21 mouse cellular contexts compared by ENCODE assay signal in genomic region chr7:6883376-6884147, GRCm38 (mm10).
DNase-seq lines count a peak whose midpoint lies in the region; ATAC-seq and TF ChIP-seq lines count a peak whose summit lies in the region.
"Had no signal": no experiment of that assay in that cellular context is flagged by ENCODE, and none has a peak within 500 bp of the region (broad histone marks: within the 10 kb centered on the region; RNA-seq: fewer than 3 reads in every experiment).

No protein-coding gene starts in this region.

- H3K4me3 ChIP-seq in kidney, adult 2 months (ENCODE audit: insufficient read depth, low read depth, low read length), result no peak overlapping the region
- H3K4me3 ChIP-seq in kidney, embryonic 16.5 days (ENCODE audit: low read length), result no peak overlapping the region
- H3K4me3 ChIP-seq in liver, embryonic 11.5 days (ENCODE audit: low read depth, low read length), result no peak overlapping the region
- no peak overlapping the region for H3K4me3 ChIP-seq in liver, embryonic 13.5 days (replicated peaks)
- H3K4me3 ChIP-seq in liver, postnatal 0 days (ENCODE audit: low read depth, low read length), result no peak overlapping the region
- H3K4me3 ChIP-seq: embryonic facial prominence, embryonic 15.5 days; erythroblast, embryonic 14.5 days; forebrain, embryonic 10.5 days; heart, adult 2 months; heart, embryonic 15.5 days; hindbrain, embryonic 10.5 days had no signal

- H3K27me3 ChIP-seq in kidney, adult 2 months (replicated peaks; ENCODE audit: control insufficient read depth, insufficient read depth, low read length), result no peaks in the 10 kb centered on the region
- no peaks in the 10 kb centered on the region for H3K27me3 ChIP-seq in kidney, embryonic 16.5 days (ENCODE audit: insufficient read depth, low read length)
- no peaks in the 10 kb centered on the region for H3K27me3 ChIP-seq in liver, embryonic 11.5 days (replicated peaks; ENCODE audit: control insufficient read depth, insufficient read depth, low read length)
- no peaks in the 10 kb centered on the region for H3K27me3 ChIP-seq in liver, embryonic 13.5 days
- H3K27me3 ChIP-seq in liver, postnatal 0 days (ENCODE audit: insufficient read depth, low read length), result no peaks in the 10 kb centered on the region
- H3K27me3 ChIP-seq: embryonic facial prominence, embryonic 15.5 days; heart, embryonic 15.5 days had no signal

- 0 out of 2 replicates have a peak, but pooled peaks cover 3% of the 10 kb centered on the region for H3K4me1 ChIP-seq in kidney, adult 2 months (ENCODE audit: control insufficient read depth, insufficient read depth, low read length)
- no peaks in the 10 kb centered on the region for H3K4me1 ChIP-seq in kidney, embryonic 16.5 days (ENCODE audit: insufficient read depth, low read length)
- H3K4me1 ChIP-seq in liver, embryonic 11.5 days (replicated peaks; ENCODE audit: control insufficient read depth, insufficient read depth, low read length), result no peaks in the 10 kb centered on the region
- no peaks in the 10 kb centered on the region for H3K4me1 ChIP-seq in liver, embryonic 13.5 days (replicated peaks)
- peaks cover 5% of the 10 kb centered on the region; the same call in 1 of the 2 replicates for H3K4me1 ChIP-seq in liver, postnatal 0 days (ENCODE audit: insufficient read depth)
- H3K4me1 ChIP-seq: embryonic facial prominence, embryonic 15.5 days had no signal

- WGBS in kidney, adult 2 months, result 49% methylated on average over 8 of the region's 8 CpGs
- WGBS in kidney, embryonic 16.5 days, result 58% methylated on average over 8 of the region's 8 CpGs
- WGBS in liver, embryonic 11.5 days, result 65% methylated on average over 8 of the region's 8 CpGs
- 51% methylated on average over 8 of the region's 8 CpGs for WGBS in liver, embryonic 13.5 days (ENCODE audit: insufficient replicate concordance)
- WGBS in liver, postnatal 0 days (ENCODE audit: insufficient replicate concordance), result 54% methylated on average over 8 of the region's 8 CpGs

- TF ChIP-seq CTCF in kidney, adult 2 months (conservative IDR thresholded peaks at IDR 0.05; ENCODE audit: insufficient read depth, insufficient read length, low read depth, low read length), result no peak
- TF ChIP-seq CTCF in liver, postnatal 0 days (IDR thresholded peaks at IDR 0.05; ENCODE audit: low read depth), result no peak

- TF ChIP-seq EP300 in liver, postnatal 0 days (IDR thresholded peaks at IDR 0.05; ENCODE audit: low read depth), result peak; percentile 73

- H3K27ac ChIP-seq in kidney, adult 2 months (ENCODE audit: insufficient read depth, low read depth, low read length), result no peak overlapping the region
- H3K27ac ChIP-seq in kidney, embryonic 16.5 days (ENCODE audit: low read length), result no peak overlapping the region
- no peak overlapping the region for H3K27ac ChIP-seq in liver, embryonic 11.5 days (ENCODE audit: low read depth, low read length)
- no peak overlapping the region for H3K27ac ChIP-seq in liver, embryonic 13.5 days
- peak overlapping the region; percentile 90 for H3K27ac ChIP-seq in liver, postnatal 0 days (ENCODE audit: low read depth)
- H3K27ac ChIP-seq: embryonic facial prominence, embryonic 15.5 days; forebrain, embryonic 10.5 days; heart, adult 2 months; heart, embryonic 15.5 days; hindbrain, embryonic 10.5 days had no signal

- DNase-seq in kidney, adult 2 months, result peak; percentile 47
- DNase-seq in liver, embryonic 11.5 days (ENCODE audit: low spot score), result no peak
- no peak for DNase-seq in liver
- no peak for DNase-seq in liver, embryonic 13.5 days
- DNase-seq in liver, postnatal 0 days, result no peak
- no peak for DNase-seq in right cerebral cortex, postnatal 10 days (ENCODE audit: low spot score in 2 of 2)
- DNase-seq in right cerebral cortex, postnatal 36 days (ENCODE audit: low spot score in 2 of 2), result no peak
- DNase-seq: adrenal gland, postnatal 10 days; cerebellum, adult 11 months; cerebellum, adult 8-10 months; cerebellum, postnatal 14 days; embryo, embryonic 11 days; heart, adult 2 months had no signal

- H3K4me2 ChIP-seq in kidney, embryonic 16.5 days (replicated peaks; ENCODE audit: low read depth, low read length), result no peak overlapping the region
- no peak overlapping the region for H3K4me2 ChIP-seq in liver, embryonic 11.5 days
- no peak overlapping the region for H3K4me2 ChIP-seq in liver, embryonic 13.5 days
- no peak overlapping the region for H3K4me2 ChIP-seq in liver, postnatal 0 days (ENCODE audit: low read depth, low read length)
- H3K4me2 ChIP-seq: embryonic facial prominence, embryonic 15.5 days; heart, embryonic 11.5 days; heart, embryonic 15.5 days had no signal

- no peaks in the 10 kb centered on the region for H3K36me3 ChIP-seq in kidney, adult 2 months (ENCODE audit: control insufficient read depth, insufficient read depth, low read length)
- no peaks in the 10 kb centered on the region for H3K36me3 ChIP-seq in kidney, embryonic 16.5 days (ENCODE audit: insufficient read depth, low read length)
- H3K36me3 ChIP-seq in liver, embryonic 11.5 days (ENCODE audit: control insufficient read depth, insufficient read depth, low read length), result no peaks in the 10 kb centered on the region
- no peaks in the 10 kb centered on the region for H3K36me3 ChIP-seq in liver, embryonic 13.5 days
- no peaks in the 10 kb centered on the region for H3K36me3 ChIP-seq in liver, postnatal 0 days (replicated peaks; ENCODE audit: insufficient read depth, low read length)
- H3K36me3 ChIP-seq: embryonic facial prominence, embryonic 15.5 days; forebrain, embryonic 10.5 days; heart, embryonic 15.5 days; hindbrain, embryonic 10.5 days had no signal

- no peak overlapping the region for H3K9ac ChIP-seq in kidney, embryonic 16.5 days (replicated peaks; ENCODE audit: low read length)
- H3K9ac ChIP-seq in liver, embryonic 11.5 days (ENCODE audit: low read depth, low read length), result no peak overlapping the region
- H3K9ac ChIP-seq in liver, embryonic 13.5 days, result no peak overlapping the region
- no peak overlapping the region for H3K9ac ChIP-seq in liver, postnatal 0 days (replicated peaks)
- H3K9ac ChIP-seq: embryonic facial prominence, embryonic 15.5 days; heart, embryonic 15.5 days had no signal

- ATAC-seq in kidney, embryonic 16.5 days (ENCODE audit: low FRiP score, low TSS enrichment), result no peak
- 0 out of 2 replicates have a peak, but pooled peaks have one; percentile 17 for ATAC-seq in liver, embryonic 11.5 days (replicated peaks; ENCODE audit: low FRiP score)
- peak; percentile 73 for ATAC-seq in liver, embryonic 13.5 days (ENCODE audit: low read depth)
- peak; percentile 94 for ATAC-seq in liver, postnatal 0 days
- ATAC-seq: forebrain, embryonic 14.5 days had no signal

- no peak for TF ChIP-seq POLR2A in kidney, adult 2 months (IDR thresholded peaks at IDR 0.05; ENCODE audit: low read depth, low read length)

- H3K9me3 ChIP-seq in kidney, embryonic 16.5 days (ENCODE audit: low read length), result no peaks in the 10 kb centered on the region
- H3K9me3 ChIP-seq in liver, embryonic 11.5 days (ENCODE audit: control insufficient read depth, low read length), result no peaks in the 10 kb centered on the region
- no peaks in the 10 kb centered on the region for H3K9me3 ChIP-seq in liver, embryonic 13.5 days (replicated peaks)
- H3K9me3 ChIP-seq in liver, postnatal 0 days (ENCODE audit: low read length), result no peaks in the 10 kb centered on the region
- H3K9me3 ChIP-seq: embryonic facial prominence, embryonic 15.5 days; forebrain, embryonic 10.5 days; heart, embryonic 15.5 days; hindbrain, embryonic 10.5 days had no signal
